Mouse (Mus musculus): ENCODE data around the gene Fam214b. TPM values are rescaled to one million over a fixed set of nuclear protein-coding genes. Genes with fewer than 3 reads are reported as not detected.
"Not testable (repeated sequence)": the region's sequence is repeated elsewhere in the genome, so short reads cannot be mapped to it uniquely, and the experiment has no call there.

Gene Fam214b
- polyA plus RNA-seq, 1 experiment: 50.4 TPM

DNA sequence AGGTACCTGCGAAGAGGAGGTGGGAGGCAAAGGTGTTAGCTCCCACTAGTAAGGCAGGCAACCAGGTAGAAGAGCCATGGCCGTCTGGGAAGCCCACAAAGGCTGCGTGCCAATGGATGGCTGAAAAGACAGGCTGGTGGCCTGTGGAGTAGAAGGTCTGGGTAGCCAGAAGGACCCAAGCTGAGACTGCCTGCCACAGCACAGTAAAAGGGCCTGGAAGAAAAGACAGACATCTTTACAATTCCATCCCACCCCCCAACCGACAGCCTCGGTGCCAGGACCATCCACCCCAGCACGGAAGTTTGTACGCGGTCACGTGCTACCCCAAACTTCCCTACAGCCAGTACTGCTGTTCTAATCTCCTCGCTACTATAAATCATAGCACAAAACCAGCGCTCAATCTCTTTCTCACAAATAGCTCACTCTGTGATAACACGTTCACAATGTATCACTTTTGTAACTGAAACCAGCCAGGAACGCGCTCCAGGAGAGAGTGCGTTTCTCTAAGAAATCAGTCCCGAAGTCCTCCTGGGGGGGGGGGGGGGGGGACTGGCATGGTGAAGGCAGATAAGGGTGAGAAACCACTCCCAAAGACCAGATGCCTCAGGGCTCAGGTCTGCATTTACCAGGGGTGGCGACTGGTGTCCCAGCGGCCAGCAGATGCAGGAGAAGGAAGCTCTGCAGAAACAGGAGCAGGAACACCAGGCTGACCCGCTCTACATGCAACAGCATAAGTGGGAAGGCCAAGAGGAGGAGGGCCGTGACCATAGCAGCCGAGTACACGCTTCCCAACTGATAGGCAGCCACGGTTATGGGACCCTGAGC lies 26.2 kb downstream of the Fam214b start:
- TF ChIP-seq CTCF (IDR thresholded peaks at IDR 0.05; ENCODE audit: low read depth, low read length) (no peak), POLR2A (IDR thresholded peaks at IDR 0.05; ENCODE audit: borderline replicate concordance, low read depth, low read length) (no peak)
- Histone ChIP-seq H3K4me3 (ENCODE audit: insufficient read depth, low read length) (no peak overlapping the region), H3K4me1 (ENCODE audit: control insufficient read depth, insufficient read depth, low read length) (peaks cover 5% of the 10 kb centered on the region; the same call in 1 of the 2 replicates), H3K27ac (ENCODE audit: insufficient read depth, low read depth, low read length) (no peak overlapping the region)

DNA sequence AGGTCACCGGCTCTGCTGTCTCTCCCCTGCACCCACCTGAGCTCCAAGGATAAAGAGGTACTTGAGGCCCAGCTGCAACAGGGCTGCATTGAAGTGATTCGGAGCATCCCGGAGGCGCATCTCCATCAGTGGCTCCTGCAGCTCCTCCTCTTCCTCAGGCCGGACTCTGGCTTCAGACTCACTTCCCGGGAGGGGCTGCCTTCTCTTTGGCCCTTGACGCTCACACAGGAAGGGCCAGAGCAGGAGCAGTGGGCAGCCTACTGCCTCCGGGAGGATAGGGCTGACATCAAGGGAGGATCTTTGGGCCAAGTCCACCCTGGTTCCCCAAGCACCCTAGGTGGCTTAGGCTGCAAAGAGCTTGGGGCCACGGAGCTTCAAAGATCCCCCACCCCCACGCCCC lies 26.8 kb downstream of the Fam214b start:
- no peaks in the 10 kb centered on the region for H3K4me1 ChIP-seq (ENCODE audit: control insufficient read depth, insufficient read depth, low read length)
- TF ChIP-seq POLR2A (IDR thresholded peaks at IDR 0.05; ENCODE audit: borderline replicate concordance, low read depth, low read length): no peak
- no peak for TF ChIP-seq CTCF (IDR thresholded peaks at IDR 0.05; ENCODE audit: low read depth, low read length)
- H3K4me3 ChIP-seq (ENCODE audit: insufficient read depth, low read length): no peak overlapping the region
- no peak overlapping the region for H3K27ac ChIP-seq (ENCODE audit: insufficient read depth, low read depth, low read length)

DNA sequence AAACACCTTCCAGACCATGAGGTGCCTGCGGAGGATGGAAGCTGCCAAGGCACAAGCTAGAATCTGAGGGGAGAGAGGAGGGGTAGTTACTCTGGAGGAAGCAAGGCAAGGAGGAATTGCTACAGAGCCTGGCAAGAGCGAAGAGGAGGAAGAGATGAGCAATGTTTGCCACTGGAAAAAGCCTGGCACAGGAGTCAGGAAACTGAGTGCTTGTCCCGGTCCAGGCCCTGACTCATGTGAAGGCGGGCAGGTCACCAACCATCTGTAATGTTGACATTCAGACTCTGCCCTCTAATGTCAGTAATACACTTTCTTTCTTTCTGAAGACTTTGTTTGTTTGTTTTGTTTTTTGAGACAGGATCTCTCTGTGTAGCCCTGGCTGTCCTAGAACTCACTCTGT lies 27.9 kb downstream of the Fam214b start:
- Histone ChIP-seq H3K27ac (ENCODE audit: insufficient read depth, low read depth, low read length) (no peak overlapping the region), H3K4me3 (ENCODE audit: insufficient read depth, low read length) (no peak overlapping the region), H3K4me1 (ENCODE audit: control insufficient read depth, insufficient read depth, low read length) (no peaks in the 10 kb centered on the region)
- TF ChIP-seq CTCF (IDR thresholded peaks at IDR 0.05; ENCODE audit: low read depth, low read length): no peak
- TF ChIP-seq POLR2A (IDR thresholded peaks at IDR 0.05; ENCODE audit: borderline replicate concordance, low read depth, low read length): no peak

DNA sequence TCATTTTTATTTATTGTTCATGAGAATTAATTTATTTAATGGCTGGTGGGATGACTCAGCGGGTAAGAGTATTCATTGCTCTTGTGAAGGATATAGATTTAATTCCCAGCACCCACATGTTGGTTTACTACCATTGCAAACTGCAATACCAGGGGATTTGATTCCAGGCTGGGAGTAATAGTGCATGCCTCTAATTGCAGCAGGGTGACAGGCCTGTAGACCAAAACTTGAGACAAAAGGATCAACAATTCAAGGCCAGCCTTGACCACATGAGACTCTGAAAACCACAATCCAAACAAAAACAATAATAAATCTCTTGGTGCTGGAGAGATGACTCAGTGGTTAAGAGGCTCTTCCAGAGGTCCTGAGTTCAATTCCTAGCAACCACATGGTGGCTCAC lies 33.9 kb downstream of the Fam214b start:
- Histone ChIP-seq H3K27ac (ENCODE audit: insufficient read depth, low read depth, low read length) (no peak overlapping the region), H3K4me3 (ENCODE audit: insufficient read depth, low read length) (no peak overlapping the region), H3K4me1 (ENCODE audit: control insufficient read depth, insufficient read depth, low read length) (peaks cover 7% of the 10 kb centered on the region; the same call in 1 of the 2 replicates)
- TF ChIP-seq POLR2A (IDR thresholded peaks at IDR 0.05; ENCODE audit: borderline replicate concordance, low read depth, low read length) (no peak), CTCF (IDR thresholded peaks at IDR 0.05; ENCODE audit: low read depth, low read length) (no peak)

DNA sequence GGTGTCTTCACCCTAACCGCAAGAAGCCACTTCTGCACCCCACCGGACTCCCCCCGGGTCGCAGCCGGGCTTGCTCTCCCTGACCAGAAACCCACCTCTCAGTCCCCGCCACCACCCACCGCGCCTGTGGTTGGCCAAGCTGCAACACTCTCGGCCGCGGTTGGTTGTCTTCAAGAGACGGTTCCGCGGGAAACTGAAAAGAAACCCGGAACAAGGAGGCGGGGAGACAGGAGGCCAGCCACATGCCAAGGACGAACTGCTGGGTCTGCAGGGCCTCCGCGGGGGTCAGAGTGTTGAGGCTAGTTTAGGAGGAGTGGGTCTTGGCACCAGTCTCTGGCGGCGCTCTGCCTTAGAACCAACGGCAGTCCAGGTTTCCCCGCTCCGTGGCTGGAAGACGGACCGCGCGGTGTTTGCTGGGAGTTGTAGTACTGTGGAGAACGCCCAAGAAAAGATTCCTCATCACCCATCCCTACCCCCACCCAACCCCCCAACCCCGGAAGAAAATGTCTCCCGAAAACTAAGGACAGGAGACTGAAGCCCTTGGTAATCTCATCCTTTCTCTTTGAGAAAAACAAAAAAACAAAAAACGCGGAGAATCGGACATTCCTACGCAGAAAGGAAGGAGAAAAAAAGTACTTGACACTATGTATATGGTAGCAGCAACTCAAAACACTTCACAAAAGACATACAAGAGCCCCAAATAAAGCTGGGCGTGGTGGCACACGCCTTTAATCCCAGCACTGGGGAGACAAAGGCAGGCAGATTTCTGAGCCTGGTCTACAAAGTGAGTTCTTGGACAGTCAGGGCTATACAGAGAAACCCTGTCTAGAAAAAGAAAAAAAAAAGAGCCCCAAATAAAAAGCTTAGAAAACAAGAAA lies 35.6 kb downstream of the Fam214b start, which contains the start of gene Fancg:
Gene Fancg, minus strand, starts transcription at position 346 of the 878 bp plus-strand sequence.
- peak within 1 kb of the TSS; percentile 93 for H3K4me3 ChIP-seq (ENCODE audit: insufficient read depth, low read length)
- peaks cover 7% of the 10 kb centered on the region; the same call in 1 of the 2 replicates for H3K4me1 ChIP-seq (ENCODE audit: control insufficient read depth, insufficient read depth, low read length)
- peak within 1 kb of the TSS; percentile 59 for H3K27ac ChIP-seq (ENCODE audit: insufficient read depth, low read depth, low read length)
- no peak for TF ChIP-seq POLR2A (IDR thresholded peaks at IDR 0.05; ENCODE audit: borderline replicate concordance, low read depth, low read length)
- TF ChIP-seq CTCF (IDR thresholded peaks at IDR 0.05; ENCODE audit: low read depth, low read length): no peak

DNA sequence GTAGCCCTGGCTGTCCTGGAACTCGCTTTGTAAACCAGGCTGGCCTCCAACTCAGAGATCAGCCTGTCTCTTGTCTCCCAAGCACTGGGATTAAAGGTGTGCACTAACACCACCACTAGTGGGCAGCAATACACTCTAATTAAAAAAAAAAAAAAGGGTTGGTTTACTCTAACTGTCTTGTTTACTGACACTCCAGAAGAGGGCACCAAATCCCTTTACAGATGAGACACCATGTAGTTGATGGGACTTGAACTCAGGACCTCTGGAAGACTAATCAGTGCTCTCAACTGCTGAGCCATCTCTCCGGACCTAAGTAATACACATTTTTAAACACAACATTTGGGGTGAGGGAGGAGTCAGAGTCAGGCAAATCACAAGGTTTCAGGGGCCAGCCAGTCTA lies 40.3 kb downstream of the Fam214b start:
- Histone ChIP-seq H3K27ac (ENCODE audit: insufficient read depth, low read depth, low read length) (no peak overlapping the region), H3K4me3 (ENCODE audit: insufficient read depth, low read length) (no peak overlapping the region), H3K4me1 (ENCODE audit: control insufficient read depth, insufficient read depth, low read length) (peaks cover 9% of the 10 kb centered on the region)
- no peak for TF ChIP-seq CTCF (IDR thresholded peaks at IDR 0.05; ENCODE audit: low read depth, low read length)
- TF ChIP-seq POLR2A (IDR thresholded peaks at IDR 0.05; ENCODE audit: borderline replicate concordance, low read depth, low read length): no peak

DNA sequence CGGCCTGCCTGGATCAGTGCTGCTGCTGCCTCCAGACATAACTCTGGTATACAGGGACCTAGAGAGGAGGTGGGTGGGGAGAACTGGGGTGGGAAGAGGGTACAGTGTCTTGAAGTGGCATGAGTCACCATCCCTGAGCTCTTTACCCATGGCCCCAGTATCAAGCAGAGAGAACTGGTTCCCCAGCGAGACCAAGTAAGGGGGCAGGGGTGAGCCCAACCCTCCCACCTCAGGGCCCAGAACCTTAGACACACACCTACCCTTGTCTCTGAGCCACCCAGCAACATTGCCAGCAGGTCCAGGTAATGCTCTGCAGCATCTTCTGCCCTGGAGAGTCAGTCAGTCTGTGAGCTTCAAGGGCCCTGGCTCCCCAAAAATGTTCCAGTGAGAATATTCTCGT lies 41.1 kb downstream of the Fam214b start:
- peaks cover 10% of the 10 kb centered on the region for H3K4me1 ChIP-seq (ENCODE audit: control insufficient read depth, insufficient read depth, low read length)
- no peak for TF ChIP-seq POLR2A (IDR thresholded peaks at IDR 0.05; ENCODE audit: borderline replicate concordance, low read depth, low read length)
- no peak for TF ChIP-seq CTCF (IDR thresholded peaks at IDR 0.05; ENCODE audit: low read depth, low read length)
- H3K4me3 ChIP-seq (ENCODE audit: insufficient read depth, low read length): no peak overlapping the region
- no peak overlapping the region for H3K27ac ChIP-seq (ENCODE audit: insufficient read depth, low read depth, low read length)

DNA sequence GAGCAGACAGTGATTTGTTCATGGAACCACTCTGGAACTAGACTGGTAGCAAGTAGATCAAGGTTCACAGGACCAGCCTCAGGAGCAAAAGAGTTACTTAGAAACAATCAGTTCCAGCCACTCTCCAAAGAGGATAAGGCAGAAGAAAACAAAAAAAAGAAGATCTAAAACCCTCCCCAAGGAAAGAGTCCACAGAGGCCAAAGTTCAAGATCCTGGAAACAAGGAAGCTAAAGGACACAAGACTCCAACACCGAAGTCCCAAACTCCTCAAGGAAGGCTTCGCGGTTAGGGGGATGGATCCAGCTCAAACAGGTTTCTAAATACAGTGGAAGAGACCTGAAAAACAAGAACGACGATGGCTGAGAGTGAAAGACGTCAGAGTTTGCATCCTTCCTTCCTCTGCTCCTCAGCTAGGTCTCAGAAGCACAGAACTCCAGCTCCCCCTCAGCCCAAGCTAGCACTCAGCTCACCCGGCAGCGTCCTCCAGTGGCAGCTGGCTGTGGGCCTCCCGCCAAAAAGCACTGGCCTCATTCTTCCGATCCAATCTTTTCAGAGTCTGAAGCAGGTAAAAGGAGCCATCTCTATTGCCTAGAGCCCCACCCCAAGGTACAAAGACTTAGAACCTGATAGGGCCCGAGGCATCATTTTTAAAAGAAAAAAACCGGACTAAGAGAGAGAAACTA lies 43.1 kb downstream of the Fam214b start:
- TF ChIP-seq CTCF (IDR thresholded peaks at IDR 0.05; ENCODE audit: low read depth, low read length) (no peak), POLR2A (IDR thresholded peaks at IDR 0.05; ENCODE audit: borderline replicate concordance, low read depth, low read length) (no peak)
- Histone ChIP-seq H3K4me1 (ENCODE audit: control insufficient read depth, insufficient read depth, low read length) (peaks cover 7% of the 10 kb centered on the region), H3K4me3 (ENCODE audit: insufficient read depth, low read length) (no peak overlapping the region), H3K27ac (ENCODE audit: insufficient read depth, low read depth, low read length) (no peak overlapping the region)

DNA sequence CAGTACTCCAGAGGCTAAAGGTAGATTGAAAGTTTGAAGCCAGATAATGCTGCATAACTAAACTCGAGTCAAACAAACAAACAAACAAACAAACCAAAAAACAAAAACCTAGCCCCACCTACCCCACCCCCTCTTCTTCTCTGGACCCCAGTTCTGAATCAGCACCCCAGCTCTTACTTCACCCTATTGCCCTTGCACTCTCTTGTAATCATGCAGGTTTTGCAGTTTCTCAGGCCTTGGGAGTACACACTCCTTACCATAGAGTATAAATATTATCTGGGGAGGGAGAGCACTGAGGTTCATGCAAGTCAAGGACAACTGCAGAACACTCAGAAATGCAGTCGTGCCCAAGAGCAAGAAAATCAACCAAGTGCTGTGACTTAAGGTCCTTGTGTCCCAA lies 44.7 kb downstream of the Fam214b start:
- Histone ChIP-seq H3K27ac (ENCODE audit: insufficient read depth, low read depth, low read length) (no peak overlapping the region; the same call in 1 of the 2 replicates), H3K4me1 (ENCODE audit: control insufficient read depth, insufficient read depth, low read length) (peaks cover 7% of the 10 kb centered on the region), H3K4me3 (ENCODE audit: insufficient read depth, low read length) (no peak overlapping the region)
- TF ChIP-seq POLR2A (IDR thresholded peaks at IDR 0.05; ENCODE audit: borderline replicate concordance, low read depth, low read length) (no peak), CTCF (IDR thresholded peaks at IDR 0.05; ENCODE audit: low read depth, low read length) (no peak)

DNA sequence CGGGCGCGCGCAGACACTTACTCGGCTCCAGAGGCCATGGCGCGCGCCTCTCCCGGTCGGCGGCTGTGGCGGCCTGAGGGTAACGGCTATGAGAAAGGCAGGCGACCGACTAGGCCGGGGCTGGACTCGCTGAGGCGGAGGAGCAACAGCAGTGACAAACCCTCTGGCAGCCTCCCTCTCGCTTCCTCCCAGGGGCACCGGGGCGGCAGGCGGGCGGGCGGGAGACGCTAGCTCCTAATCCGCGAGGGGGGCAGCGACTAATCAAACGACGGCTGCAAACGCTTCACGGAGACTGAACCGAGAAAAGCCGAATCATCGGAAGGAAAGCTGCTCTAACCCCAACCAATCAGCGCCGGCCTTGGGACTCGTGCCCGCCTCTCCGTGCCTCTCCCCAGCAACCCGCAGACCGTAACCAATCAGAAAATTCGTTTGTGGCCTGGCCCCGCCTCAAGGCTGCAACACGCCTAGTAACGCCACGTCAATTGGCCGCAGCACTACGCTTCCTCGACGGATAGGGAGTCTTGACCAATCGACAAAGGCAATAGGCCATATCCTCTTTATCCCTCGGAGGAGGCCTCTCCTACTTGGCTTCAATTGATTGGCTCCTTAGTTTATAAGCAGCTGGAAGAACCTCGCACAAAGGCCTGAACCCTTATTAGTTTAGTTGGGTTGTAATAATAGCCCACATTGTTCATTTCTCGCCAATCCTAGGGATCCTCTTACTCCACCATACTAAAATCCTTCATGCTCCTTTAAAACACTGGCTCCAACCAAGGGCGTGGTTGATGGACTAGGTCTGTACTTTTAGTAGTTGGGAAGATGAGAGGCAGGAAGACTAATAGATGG lies 45.7 kb downstream of the Fam214b start, which contains the start of gene Vcp:
Gene Vcp, minus strand, starts transcription at position 367 of the 846 bp plus-strand sequence.
- Histone ChIP-seq H3K27ac (ENCODE audit: insufficient read depth, low read depth, low read length) (peak within 1 kb of the TSS; percentile 94), H3K4me3 (ENCODE audit: insufficient read depth, low read length) (peak within 1 kb of the TSS; percentile 88)
- not testable (repeated sequence) for H3K4me1 ChIP-seq (ENCODE audit: control insufficient read depth, insufficient read depth, low read length)

All from bone marrow macrophage, adult 2 months (primary cell).